Mouse (Mus musculus) neural tube, embryonic 11.5 days (tissue): ENCODE measurements at regions not wholly inside any gene's neighbourhood (a gene's known extent, or its start where the extent isn't known, plus 50 kb on each side); places are given as distances from the start of the nearest gene placed in this dataset.

Source experiments
- ATAC-seq: fragments of 200-750 bp; cut with Nextera tagmentation; 2 replicates; pipeline ENCODE4 v1.8.0; 2017; ENCODE audit warnings: moderate number of reproducible peaks, mild to moderate bottlenecking, moderate TSS enrichment, moderate library complexity; ENCODE audit not compliant: insufficient read depth, low FRiP score, low TSS enrichment
- DNase-seq: peaks from one replicate; pipeline ENCODE4 v3.0.0-alpha.2; 2015; ENCODE audit warnings: low spot score
- H3K27ac ChIP-seq: fragments of 300-500 bp; sonication (generic); 2 replicates; pipeline ENCODE4 v1.5.1; 2014; ENCODE audit warnings: low read depth, mild to moderate bottlenecking, low read length
- H3K27me3 ChIP-seq: fragments of 300-500 bp; sonication (generic); 2 replicates; pipeline ENCODE4 v1.6.1; 2014; ENCODE audit warnings: mild to moderate bottlenecking, low read length, mixed read lengths; ENCODE audit not compliant: control insufficient read depth, insufficient read depth
- H3K36me3 ChIP-seq: fragments of 300-500 bp; sonication (generic); 2 replicates; pipeline ENCODE4 v1.6.1; 2014; ENCODE audit warnings: mild to moderate bottlenecking, low read length, moderate library complexity, mixed read lengths; ENCODE audit not compliant: control insufficient read depth, insufficient read depth
- H3K4me1 ChIP-seq: fragments of 300-500 bp; sonication (generic); 2 replicates; pipeline ENCODE4 v1.6.1; 2014; ENCODE audit warnings: low read length, mixed read lengths; ENCODE audit not compliant: control insufficient read depth, insufficient read depth
- H3K4me2 ChIP-seq: fragments of 300-500 bp; sonication (generic); 2 replicates; pipeline ENCODE4 v1.6.1; 2014; ENCODE audit warnings: low read depth, mild to moderate bottlenecking, moderate library complexity
- H3K4me3 ChIP-seq: fragments of 300-500 bp; sonication (generic); 2 replicates; pipeline ENCODE4 v1.5.1; 2014; ENCODE audit warnings: low read depth, low read length
- H3K9ac ChIP-seq: fragments of 300-500 bp; sonication (generic); 2 replicates; pipeline ENCODE4 v1.6.1; 2014; ENCODE audit warnings: mild to moderate bottlenecking, low read length
- H3K9me3 ChIP-seq: fragments of 300-500 bp; sonication (generic); 2 replicates; pipeline ENCODE4 v1.6.1; 2016; ENCODE audit warnings: low read length; ENCODE audit not compliant: control insufficient read depth
- WGBS: fragments of 180-500 bp; shearing (Covaris S2); extraction: QIAGEN DNeasy Blood & Tissue Kit; methylation state at CpG from one replicate; pipeline ENCODE4 v1.1.7; 2014; 5-methylcytosine and 5-hydroxymethylcytosine counted together

DNA sequence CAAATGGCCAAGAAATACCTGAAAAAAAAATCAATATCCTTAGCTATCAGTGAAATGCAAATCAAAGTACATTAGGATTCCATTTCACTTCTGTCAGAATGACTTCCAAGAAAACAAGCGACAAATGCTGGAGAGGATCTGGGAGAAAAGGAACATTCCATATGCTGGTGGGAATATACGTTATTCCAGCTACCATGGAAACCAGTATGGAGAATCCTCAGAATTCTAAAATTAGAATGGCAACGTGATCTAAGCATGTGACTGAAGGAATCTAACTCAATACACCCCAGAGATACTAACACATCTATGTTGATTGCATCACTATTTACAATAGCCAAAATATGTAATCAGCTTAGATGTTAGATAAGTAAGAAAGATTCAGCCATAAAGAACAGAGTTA, 146.1 kb upstream of the Sox14 start:
- H3K27me3 ChIP-seq: no peaks in the 10 kb centered on the region
- H3K4me2 ChIP-seq: no peak overlapping the region
- H3K4me1 ChIP-seq: no peaks in the 10 kb centered on the region
- H3K36me3 ChIP-seq: no peaks in the 10 kb centered on the region
- H3K4me3 ChIP-seq: no peak overlapping the region
- no peak overlapping the region for H3K9ac ChIP-seq
- WGBS: 85% methylated on average over 3 of the region's 3 CpGs
- H3K27ac ChIP-seq: no peak overlapping the region
- H3K9me3 ChIP-seq: no peaks in the 10 kb centered on the region
- ATAC-seq (no peak), DNase-seq (no peak)

DNA sequence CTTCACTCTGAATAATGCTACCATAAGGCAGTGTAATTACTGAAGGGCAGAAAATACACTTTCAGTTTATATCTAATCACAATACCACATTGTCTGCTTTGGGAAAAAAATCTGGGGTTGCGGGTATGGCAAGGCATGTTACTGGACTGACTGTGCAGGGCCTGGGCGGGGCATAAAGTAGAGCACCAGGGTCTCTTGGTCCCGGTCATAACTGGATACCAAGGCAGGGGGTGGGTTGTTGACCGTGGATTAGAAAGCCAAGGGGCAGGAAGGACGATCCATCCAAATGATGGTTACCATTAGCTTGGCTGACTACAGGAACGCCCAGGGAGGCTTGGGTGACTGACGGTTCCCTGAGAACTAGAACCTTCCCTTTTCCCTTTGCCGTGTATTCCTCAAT, 119.2 kb upstream of the Sox14 start:
- no peak overlapping the region for H3K4me3 ChIP-seq

DNA sequence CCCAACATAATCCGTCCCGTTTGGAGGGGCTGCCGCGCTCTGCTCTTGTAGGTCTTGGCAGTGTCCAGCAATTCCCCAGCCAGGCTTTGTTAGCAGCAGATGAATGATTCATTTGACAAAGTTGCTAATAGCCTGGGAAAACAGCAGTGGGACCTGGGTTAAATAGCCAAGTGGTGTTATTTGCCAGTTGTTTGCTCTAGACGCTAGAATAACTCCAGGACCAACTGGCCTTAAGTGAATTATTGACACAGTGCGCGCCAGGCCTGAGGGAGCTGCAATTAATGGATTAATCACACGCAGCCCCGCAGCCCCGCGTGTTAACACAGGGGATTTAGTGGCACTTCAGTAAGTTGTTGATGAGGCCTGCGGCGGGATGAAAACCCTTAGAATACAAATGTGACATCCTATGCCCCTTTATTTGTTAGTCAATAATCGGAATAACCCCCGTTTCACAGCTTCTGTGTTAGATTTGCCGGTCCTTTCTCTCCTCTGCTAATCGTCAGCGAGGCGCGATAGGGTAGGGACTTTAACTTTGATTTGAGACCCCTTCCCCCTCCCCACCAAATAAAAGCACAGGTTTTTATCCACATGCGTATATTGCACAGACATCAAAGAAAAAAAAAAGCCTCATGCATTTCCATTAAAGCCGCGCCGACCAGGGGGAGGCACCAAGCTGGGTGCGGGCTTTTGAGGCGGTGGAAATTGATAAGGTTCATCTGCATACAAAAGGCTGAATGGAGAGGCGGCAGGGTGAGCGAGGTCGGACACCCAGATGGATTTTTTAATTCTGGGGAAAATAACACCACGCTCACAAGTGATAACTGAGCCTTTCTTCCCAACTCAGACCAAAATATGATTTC, 118.5 kb upstream of the Sox14 start:
- Histone ChIP-seq H3K36me3 (no peaks in the 10 kb centered on the region), H3K9ac (peak overlapping the region; percentile 7; the same call in 1 of the 2 replicates), H3K27me3 (no peaks in the 10 kb centered on the region), H3K9me3 (no peaks in the 10 kb centered on the region), H3K4me2 (peak overlapping the region; percentile 47), H3K4me1 (no peaks in the 10 kb centered on the region), H3K27ac (no peak overlapping the region), H3K4me3 (peak overlapping the region; percentile 15)
- ATAC-seq: peak; percentile 20; the same call in 1 of the 2 replicates
- under 1% methylated on average over 30 of the region's 30 CpGs for WGBS
- DNase-seq: peak; percentile 52

More for the DNA sequence above, 119.2 kb upstream of the Sox14 start:
- no peak overlapping the region for H3K9ac ChIP-seq
- H3K4me2 ChIP-seq: peak overlapping the region; percentile 47; the same call in 1 of the 2 replicates
- ATAC-seq: no peak
- no peak for DNase-seq
- no peaks in the 10 kb centered on the region for H3K4me1 ChIP-seq
- H3K9me3 ChIP-seq: no peaks in the 10 kb centered on the region
- H3K36me3 ChIP-seq: no peaks in the 10 kb centered on the region
- no peaks in the 10 kb centered on the region for H3K27me3 ChIP-seq
- no peak overlapping the region for H3K27ac ChIP-seq
- WGBS: 37% methylated on average over 8 of the region's 8 CpGs

DNA sequence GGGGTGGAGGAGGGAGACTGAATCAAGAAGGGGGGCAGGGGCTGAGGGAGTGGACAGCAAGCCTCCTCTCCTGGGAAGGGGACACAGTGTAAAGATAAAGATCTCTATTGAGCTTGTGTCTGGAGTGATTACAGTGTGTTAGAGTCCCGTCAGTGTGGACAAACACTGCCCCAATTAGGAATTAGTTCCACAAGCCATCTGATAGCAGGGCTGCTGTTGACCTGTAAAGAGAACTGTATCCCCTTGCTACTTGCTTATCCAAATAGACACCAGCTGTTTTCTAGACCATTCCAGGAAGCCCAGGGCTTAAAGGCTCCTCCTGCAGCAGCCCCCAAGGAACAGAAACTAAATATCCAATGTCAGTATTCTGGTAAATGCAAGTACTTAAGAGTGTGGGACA, 111.4 kb upstream of the Sox14 start:
- no peaks in the 10 kb centered on the region for H3K27me3 ChIP-seq
- H3K36me3 ChIP-seq: no peaks in the 10 kb centered on the region
- DNase-seq: no peak
- WGBS: 18% methylated on average over 1 of the region's 1 CpGs
- H3K4me3 ChIP-seq: no peak overlapping the region
- H3K4me2 ChIP-seq: no peak overlapping the region
- H3K4me1 ChIP-seq: no peaks in the 10 kb centered on the region
- no peak overlapping the region for H3K27ac ChIP-seq
- H3K9ac ChIP-seq: no peak overlapping the region
- ATAC-seq: no peak
- no peaks in the 10 kb centered on the region for H3K9me3 ChIP-seq

DNA sequence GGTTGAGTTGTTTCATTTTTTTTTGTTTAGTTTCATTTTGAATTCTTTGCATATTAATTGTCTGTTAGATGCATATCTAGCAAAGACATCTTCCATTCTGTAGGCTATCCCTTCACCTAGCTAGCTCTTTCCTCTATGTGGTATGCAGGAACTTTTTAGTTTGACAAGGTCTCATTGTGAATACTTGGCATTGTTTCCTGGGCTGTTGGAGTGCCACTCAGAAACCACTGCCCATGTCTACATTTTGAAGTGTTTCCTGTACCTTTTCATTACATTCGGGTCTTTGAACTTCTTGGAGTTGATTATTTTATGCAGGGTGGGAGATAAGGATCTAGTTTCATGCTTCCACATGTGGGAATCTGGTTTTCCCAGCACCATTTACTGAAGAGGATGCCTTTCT, 104.8 kb upstream of the Sox14 start:
- Histone ChIP-seq H3K27ac (no peak overlapping the region), H3K4me3 (no peak overlapping the region), H3K36me3 (no peaks in the 10 kb centered on the region), H3K9ac (no peak overlapping the region), H3K4me2 (no peak overlapping the region), H3K4me1 (no peaks in the 10 kb centered on the region), H3K9me3 (no peaks in the 10 kb centered on the region), H3K27me3 (no peaks in the 10 kb centered on the region)
- DNase-seq (no peak), ATAC-seq (no peak)
- WGBS: 84% methylated on average over 1 of the region's 1 CpGs

DNA sequence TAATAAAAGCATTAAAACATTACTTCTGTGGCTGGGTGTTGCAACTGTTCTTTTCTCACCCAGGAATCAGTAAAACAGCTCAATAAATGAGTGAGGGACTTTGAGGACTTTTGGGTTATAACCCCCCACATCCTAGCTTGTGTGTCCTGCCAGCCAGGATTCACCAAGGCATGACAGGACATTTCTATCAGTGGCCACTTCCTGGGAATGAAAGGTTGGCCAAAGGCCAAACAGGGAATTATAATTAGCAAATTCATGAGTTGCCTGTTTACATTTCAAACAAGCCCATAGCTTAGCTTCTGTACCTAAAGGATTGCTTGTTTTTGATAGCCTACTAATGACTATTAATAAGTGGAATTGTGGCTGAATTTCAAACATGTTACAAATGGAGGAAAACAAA, 85.6 kb upstream of the Sox14 start:
- Histone ChIP-seq H3K9me3 (no peaks in the 10 kb centered on the region), H3K4me2 (no peak overlapping the region), H3K9ac (no peak overlapping the region), H3K27me3 (no peaks in the 10 kb centered on the region), H3K36me3 (no peaks in the 10 kb centered on the region), H3K4me3 (no peak overlapping the region), H3K4me1 (no peaks in the 10 kb centered on the region), H3K27ac (no peak overlapping the region)
- ATAC-seq (no peak), DNase-seq (no peak)

DNA sequence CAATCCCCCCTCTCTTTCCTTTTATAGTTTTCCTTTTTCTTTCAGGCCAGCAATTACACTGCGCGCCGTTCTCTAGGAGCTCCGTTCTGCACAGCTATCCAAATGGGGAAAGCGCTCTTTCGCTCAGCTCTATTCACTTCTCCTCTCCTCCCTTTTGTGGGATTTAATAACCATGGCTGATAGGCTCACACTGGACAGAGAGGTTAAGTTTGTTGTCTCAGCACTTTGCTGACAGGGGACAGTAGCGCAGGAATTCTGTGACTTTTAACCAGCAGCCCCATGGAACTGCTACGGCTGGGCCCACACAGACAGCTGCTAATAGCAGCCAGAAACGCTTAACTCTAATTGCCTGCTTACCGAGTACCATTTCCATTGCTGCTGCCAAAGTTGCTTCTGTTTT, 78.8 kb upstream of the Sox14 start:
- peak; percentile 85 for ATAC-seq

DNA sequence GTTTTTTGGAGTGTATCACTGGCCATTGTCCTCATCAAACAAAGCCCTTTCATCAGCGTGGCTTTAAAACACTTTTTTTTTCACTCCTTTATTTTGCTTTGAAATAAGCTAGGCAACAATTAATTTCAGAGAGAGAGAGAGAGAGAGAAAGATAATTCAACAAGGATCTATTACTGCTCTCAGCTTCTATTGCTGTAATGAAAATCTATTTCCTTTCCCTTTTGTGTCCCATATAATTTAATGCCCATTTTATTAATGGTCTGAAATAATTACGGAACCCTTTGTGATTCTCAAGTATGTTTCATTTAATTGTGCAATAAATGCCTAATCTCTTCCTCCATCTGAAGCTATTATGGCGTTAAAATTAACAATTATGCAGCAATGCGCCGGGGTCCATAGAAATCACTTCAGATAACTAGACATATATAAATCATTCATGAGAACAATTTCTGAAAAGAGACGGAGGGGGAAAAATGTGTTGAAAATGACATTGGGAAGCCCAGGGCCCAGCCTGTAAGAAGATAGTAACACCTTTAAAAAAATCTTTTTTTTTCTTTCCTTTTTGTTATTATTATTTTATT, 78.2 kb upstream of the Sox14 start:
- 48% methylated on average over 6 of the region's 6 CpGs for WGBS
- no peak overlapping the region for H3K4me2 ChIP-seq
- ATAC-seq: 0 out of 2 replicates have a peak, but pooled peaks have one; percentile 33

More for the DNA sequence above, 78.8 kb upstream of the Sox14 start:
- H3K9me3 ChIP-seq: no peaks in the 10 kb centered on the region
- H3K36me3 ChIP-seq: no peaks in the 10 kb centered on the region
- H3K4me1 ChIP-seq: 0 out of 2 replicates have a peak, but pooled peaks cover 3% of the 10 kb centered on the region
- H3K27ac ChIP-seq: no peak overlapping the region
- no peak overlapping the region for H3K4me3 ChIP-seq
- H3K9ac ChIP-seq: no peak overlapping the region
- 35% methylated on average over 10 of the region's 10 CpGs for WGBS
- DNase-seq: peak; percentile 50
- H3K4me2 ChIP-seq: no peak overlapping the region
- H3K27me3 ChIP-seq: no peaks in the 10 kb centered on the region

More for the DNA sequence above, 78.2 kb upstream of the Sox14 start:
- Histone ChIP-seq H3K27ac (no peak overlapping the region), H3K9ac (no peak overlapping the region), H3K36me3 (no peaks in the 10 kb centered on the region), H3K9me3 (no peaks in the 10 kb centered on the region), H3K27me3 (no peaks in the 10 kb centered on the region), H3K4me3 (no peak overlapping the region), H3K4me1 (0 out of 2 replicates have a peak, but pooled peaks cover 3% of the 10 kb centered on the region)
- DNase-seq: no peak
